Mouse (Mus musculus): ENCODE results near the gene Parp4. TPM values are rescaled to one million over a fixed set of nuclear protein-coding genes. Genes with fewer than 3 reads are reported as not detected.
A peak's percentile ranks its signal among the peaks of the same experiment; 100 is the strongest.

Parp4 gene
- polyA plus RNA-seq, 1 experiment, result 13.8 TPM

- Histone ChIP-seq H3K36me3 (ENCODE audit: control insufficient read depth, insufficient read depth, low read length) (peaks cover 60% of the 10 kb centered on the region), H3K27me3 (ENCODE audit: control insufficient read depth, insufficient read depth, low read length) (no peaks in the 10 kb centered on the region), H3K4me3 (ENCODE audit: low read depth, low read length) (no peak overlapping the region), H3K27ac (ENCODE audit: insufficient read depth, low read depth, low read length) (no peak overlapping the region), H3K4me1 (ENCODE audit: control insufficient read depth, insufficient read depth, insufficient read length, low read length) (no peaks in the 10 kb centered on the region; the same call in 1 of the 2 replicates)
- 90% methylated on average over 3 of the region's 3 CpGs for WGBS
- TF ChIP-seq CTCF (IDR thresholded peaks at IDR 0.05; ENCODE audit: extremely low read depth, insufficient read length, insufficient replicate concordance, low read depth, low read length) (no peak), POLR2A (IDR thresholded peaks at IDR 0.05; ENCODE audit: low read depth, low read length) (no peak)
Observed at GRCm38 (mm10) chr14:56628336-56628735, 52.9 kb downstream of the Parp4 start.

GRCm38 (mm10) chr14:56631109-56631508 lies 55.7 kb downstream of the Parp4 start:
- 83% methylated on average over 2 of the region's 2 CpGs for WGBS

GRCm38 (mm10) chr14:56647206-56647605 lies 71.8 kb downstream of the Parp4 start:
- no peaks in the 10 kb centered on the region for H3K4me1 ChIP-seq (ENCODE audit: control insufficient read depth, insufficient read depth, insufficient read length, low read length)
- TF ChIP-seq CTCF (IDR thresholded peaks at IDR 0.05; ENCODE audit: extremely low read depth, insufficient read length, insufficient replicate concordance, low read depth, low read length) (no peak), POLR2A (IDR thresholded peaks at IDR 0.05; ENCODE audit: low read depth, low read length) (no peak)
- H3K36me3 ChIP-seq (ENCODE audit: control insufficient read depth, insufficient read depth, low read length), result peaks cover 61% of the 10 kb centered on the region
- H3K27me3 ChIP-seq (ENCODE audit: control insufficient read depth, insufficient read depth, low read length), result no peaks in the 10 kb centered on the region
- H3K4me3 ChIP-seq (ENCODE audit: low read depth, low read length), result no peak overlapping the region
- H3K27ac ChIP-seq (ENCODE audit: insufficient read depth, low read depth, low read length), result no peak overlapping the region
- 87% methylated on average over 7 of the region's 7 CpGs for WGBS

More at GRCm38 (mm10) chr14:56631109-56631508, 55.7 kb downstream of the Parp4 start:
- Histone ChIP-seq H3K27me3 (ENCODE audit: control insufficient read depth, insufficient read depth, low read length) (no peaks in the 10 kb centered on the region), H3K27ac (ENCODE audit: insufficient read depth, low read depth, low read length) (no peak overlapping the region), H3K4me1 (ENCODE audit: control insufficient read depth, insufficient read depth, insufficient read length, low read length) (no peaks in the 10 kb centered on the region), H3K36me3 (ENCODE audit: control insufficient read depth, insufficient read depth, low read length) (peaks cover 64% of the 10 kb centered on the region), H3K4me3 (ENCODE audit: low read depth, low read length) (no peak overlapping the region)
- TF ChIP-seq CTCF (IDR thresholded peaks at IDR 0.05; ENCODE audit: extremely low read depth, insufficient read length, insufficient replicate concordance, low read depth, low read length) (no peak), POLR2A (IDR thresholded peaks at IDR 0.05; ENCODE audit: low read depth, low read length) (no peak)

- TF ChIP-seq POLR2A (IDR thresholded peaks at IDR 0.05; ENCODE audit: low read depth, low read length), result no peak
- no peak for TF ChIP-seq CTCF (IDR thresholded peaks at IDR 0.05; ENCODE audit: extremely low read depth, insufficient read length, insufficient replicate concordance, low read depth, low read length)
- no peak overlapping the region for H3K4me3 ChIP-seq (ENCODE audit: low read depth, low read length)
- H3K27ac ChIP-seq (ENCODE audit: insufficient read depth, low read depth, low read length), result no peak overlapping the region
- no peaks in the 10 kb centered on the region for H3K4me1 ChIP-seq (ENCODE audit: control insufficient read depth, insufficient read depth, insufficient read length, low read length)
- H3K27me3 ChIP-seq (ENCODE audit: control insufficient read depth, insufficient read depth, low read length), result no peaks in the 10 kb centered on the region
- H3K36me3 ChIP-seq (ENCODE audit: control insufficient read depth, insufficient read depth, low read length), result peaks cover 69% of the 10 kb centered on the region
Observed at GRCm38 (mm10) chr14:56649448-56649847, 74.0 kb downstream of the Parp4 start.

- Histone ChIP-seq H3K36me3 (ENCODE audit: control insufficient read depth, insufficient read depth, low read length) (no peaks in the 10 kb centered on the region), H3K27ac (ENCODE audit: insufficient read depth, low read depth, low read length) (no peak overlapping the region), H3K27me3 (ENCODE audit: control insufficient read depth, insufficient read depth, low read length) (no peaks in the 10 kb centered on the region), H3K4me1 (ENCODE audit: control insufficient read depth, insufficient read depth, insufficient read length, low read length) (no peaks in the 10 kb centered on the region), H3K4me3 (ENCODE audit: low read depth, low read length) (no peak overlapping the region)
- 78% methylated on average over 5 of the region's 5 CpGs for WGBS
- TF ChIP-seq CTCF (IDR thresholded peaks at IDR 0.05; ENCODE audit: extremely low read depth, insufficient read length, insufficient replicate concordance, low read depth, low read length), result no peak
- no peak for TF ChIP-seq POLR2A (IDR thresholded peaks at IDR 0.05; ENCODE audit: low read depth, low read length)
Observed at GRCm38 (mm10) chr14:56665651-56666050, 90.2 kb downstream of the Parp4 start.

- H3K27ac ChIP-seq (ENCODE audit: insufficient read depth, low read depth, low read length), result no peak overlapping the region
- 91% methylated on average over 3 of the region's 3 CpGs for WGBS
- H3K4me1 ChIP-seq (ENCODE audit: control insufficient read depth, insufficient read depth, insufficient read length, low read length), result no peaks in the 10 kb centered on the region
- no peaks in the 10 kb centered on the region for H3K36me3 ChIP-seq (ENCODE audit: control insufficient read depth, insufficient read depth, low read length)
- no peak overlapping the region for H3K4me3 ChIP-seq (ENCODE audit: low read depth, low read length)
- TF ChIP-seq CTCF (IDR thresholded peaks at IDR 0.05; ENCODE audit: extremely low read depth, insufficient read length, insufficient replicate concordance, low read depth, low read length), result no peak
- no peak for TF ChIP-seq POLR2A (IDR thresholded peaks at IDR 0.05; ENCODE audit: low read depth, low read length)
- no peaks in the 10 kb centered on the region for H3K27me3 ChIP-seq (ENCODE audit: control insufficient read depth, insufficient read depth, low read length)
Observed at GRCm38 (mm10) chr14:56666909-56667308, 91.5 kb downstream of the Parp4 start.

GRCm38 (mm10) chr14:56667969-56668802 lies 92.8 kb downstream of the Parp4 start, which contains the start of gene Mphosph8:
Mphosph8 (plus strand) TSS chr14:56668248.
- TF ChIP-seq CTCF (IDR thresholded peaks at IDR 0.05; ENCODE audit: extremely low read depth, insufficient read length, insufficient replicate concordance, low read depth, low read length) (no peak), POLR2A (IDR thresholded peaks at IDR 0.05; ENCODE audit: low read depth, low read length) (peak; percentile 59)
- under 1% methylated on average over 70 of the region's 70 CpGs for WGBS
- no peaks in the 10 kb centered on the region for H3K4me1 ChIP-seq (ENCODE audit: control insufficient read depth, insufficient read depth, insufficient read length, low read length)
- peak within 1 kb of the TSS; percentile 95 for H3K4me3 ChIP-seq (ENCODE audit: low read depth, low read length)
- H3K36me3 ChIP-seq (ENCODE audit: control insufficient read depth, insufficient read depth, low read length), result peaks cover 6% of the 10 kb centered on the region
- H3K27ac ChIP-seq (ENCODE audit: insufficient read depth, low read depth, low read length), result peak within 1 kb of the TSS; percentile 61
- H3K27me3 ChIP-seq (ENCODE audit: control insufficient read depth, insufficient read depth, low read length), result no peaks in the 10 kb centered on the region

Measured in small intestine, adult 2 months (tissue).